Mouse (Mus musculus): ENCODE results near the gene Lrrc23.
A peak's percentile ranks its signal among the peaks of the same experiment; 100 is the strongest.

DNA sequence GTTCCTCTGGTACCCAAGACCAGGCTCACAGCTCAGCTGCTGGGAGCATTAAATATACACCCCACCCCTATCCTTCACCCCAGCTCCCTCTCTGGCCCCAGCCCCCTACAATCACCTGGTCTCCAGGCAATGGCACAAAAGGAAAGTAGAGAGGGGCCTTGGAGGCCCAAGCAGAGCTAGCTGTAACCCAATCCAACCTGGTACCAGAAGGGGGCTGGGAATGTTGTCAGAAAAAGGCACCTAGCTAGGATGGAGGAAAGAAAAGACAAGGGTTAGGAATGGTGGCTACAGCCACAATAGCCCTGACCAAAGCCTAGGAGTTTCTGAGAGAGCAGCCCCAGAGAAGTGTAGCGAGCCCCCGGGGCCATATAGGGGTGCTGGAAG, 20.7 kb downstream of the Lrrc23 start:
- TF ChIP-seq POLR2A (IDR thresholded peaks at IDR 0.05; ENCODE audit: low read depth, low read length) (0 out of 2 replicates have a peak, but pooled peaks have one; percentile 9), CTCF (IDR thresholded peaks at IDR 0.05; ENCODE audit: borderline replicate concordance, insufficient read depth, low read length) (no peak)

Data from embryonic fibroblast, embryonic 13.5 days (primary cell).